Mouse (Mus musculus) myocyte (in vitro differentiated cells): Measurements from ENCODE around the gene S100a6. TPM values are rescaled to one million over a fixed set of nuclear protein-coding genes. Genes with fewer than 3 reads are reported as not detected.

ENCODE experiments used
- H3K27me3 ChIP-seq: one replicate; pipeline ENCODE4 v1.6.1; 2011; ENCODE audit not compliant: control insufficient read depth, insufficient read depth, insufficient read length
- H3K36me3 ChIP-seq: one replicate; pipeline ENCODE4 v1.6.1; 2011; ENCODE audit not compliant: control insufficient read depth, insufficient read depth
- H3K4me2 ChIP-seq: one replicate; pipeline ENCODE4 v1.6.1; 2011; ENCODE audit warnings: low read depth, control low read depth
- H3K4me3 ChIP-seq: one replicate; pipeline ENCODE4 v1.5.1; 2011; ENCODE audit warnings: mild to moderate bottlenecking, control low read depth, moderate library complexity
- H3K79me2 ChIP-seq: one replicate; pipeline ENCODE4 v1.6.1; 2011; ENCODE audit not compliant: control insufficient read depth, insufficient read depth
- H3ac ChIP-seq: one replicate; pipeline ENCODE4 v1.6.1; 2011; ENCODE audit not compliant: control insufficient read depth, insufficient read length
- CEBPB ChIP-seq: IDR thresholded peaks from 2 replicates; pipeline ENCODE4 v1.6.1; 2011; ENCODE audit warnings: mild to moderate bottlenecking, moderate library complexity; ENCODE audit not compliant: poor library complexity, insufficient read depth, severe bottlenecking
- E2F4 ChIP-seq: IDR thresholded peaks from one replicate; pipeline ENCODE4 v1.6.1; 2011; ENCODE audit warnings: mild to moderate bottlenecking, control low read depth, moderate library complexity; ENCODE audit not compliant: insufficient read depth
- MAX ChIP-seq: IDR thresholded peaks from one replicate; pipeline ENCODE4 v1.6.1; 2011; ENCODE audit warnings: low read depth, mild to moderate bottlenecking, control low read depth
- MYOD1 ChIP-seq, 3 experiments: IDR thresholded peaks; one replicate each; pipeline ENCODE4 v1.6.1; 2011; ENCODE audit warnings: control low read depth in 2 of 3, low read depth in 2 of 3, mild to moderate bottlenecking in 2 of 3, moderate library complexity in 1 of 3; ENCODE audit not compliant: insufficient read length in 2 of 3, control insufficient read depth in 1 of 3
- MYOG ChIP-seq, 3 experiments: IDR thresholded peaks; one replicate each; pipeline ENCODE4 v1.6.1; 2011; ENCODE audit warnings: control low read depth in 2 of 3, low read depth in 2 of 3, mild to moderate bottlenecking in 2 of 3; ENCODE audit not compliant: insufficient read length in 2 of 3, control insufficient read depth in 1 of 3, insufficient read depth in 1 of 3
- POLR2A ChIP-seq: IDR thresholded peaks from one replicate; pipeline ENCODE4 v1.6.1; 2011; ENCODE audit warnings: low read depth, mild to moderate bottlenecking, control low read depth, moderate library complexity; ENCODE audit not compliant: insufficient read length
- POLR2AphosphoS2 ChIP-seq: IDR thresholded peaks from one replicate; pipeline ENCODE4 v1.6.1; 2011; ENCODE audit warnings: low read depth, control low read depth; ENCODE audit not compliant: insufficient read length
- REST ChIP-seq: IDR thresholded peaks from one replicate; pipeline ENCODE4 v1.6.1; 2011; ENCODE audit warnings: mild to moderate bottlenecking, control low read depth, moderate library complexity; ENCODE audit not compliant: insufficient read depth, insufficient read length
- SRF ChIP-seq: IDR thresholded peaks from one replicate; pipeline ENCODE4 v1.6.1; 2011; ENCODE audit warnings: low read depth; ENCODE audit not compliant: control insufficient read depth, insufficient read length
- TCF12 ChIP-seq: IDR thresholded peaks from one replicate; pipeline ENCODE4 v1.6.1; 2011; ENCODE audit warnings: mild to moderate bottlenecking, control low read depth; ENCODE audit not compliant: poor library complexity, insufficient read depth, severe bottlenecking
- TCF3 ChIP-seq: IDR thresholded peaks from one replicate; pipeline ENCODE4 v1.6.1; 2011; ENCODE audit warnings: low read depth, control low read depth; ENCODE audit not compliant: insufficient read length
- USF1 ChIP-seq: IDR thresholded peaks from one replicate; pipeline ENCODE4 v1.6.1; 2011; ENCODE audit warnings: low read depth, mild to moderate bottlenecking, control low read depth, moderate library complexity
- polyA plus RNA-seq: library from polyadenylated mRNA; unstranded; fragments of >200 nt; fragmentation: generic; extraction: Trizol; gene quantifications from one replicate; pipeline ENCODE4 v1.2.1, GENCODE M21; 2012; ENCODE audit warnings: missing spikeins

S100a6 gene
- polyA plus RNA-seq, result 2,472 TPM

DNA sequence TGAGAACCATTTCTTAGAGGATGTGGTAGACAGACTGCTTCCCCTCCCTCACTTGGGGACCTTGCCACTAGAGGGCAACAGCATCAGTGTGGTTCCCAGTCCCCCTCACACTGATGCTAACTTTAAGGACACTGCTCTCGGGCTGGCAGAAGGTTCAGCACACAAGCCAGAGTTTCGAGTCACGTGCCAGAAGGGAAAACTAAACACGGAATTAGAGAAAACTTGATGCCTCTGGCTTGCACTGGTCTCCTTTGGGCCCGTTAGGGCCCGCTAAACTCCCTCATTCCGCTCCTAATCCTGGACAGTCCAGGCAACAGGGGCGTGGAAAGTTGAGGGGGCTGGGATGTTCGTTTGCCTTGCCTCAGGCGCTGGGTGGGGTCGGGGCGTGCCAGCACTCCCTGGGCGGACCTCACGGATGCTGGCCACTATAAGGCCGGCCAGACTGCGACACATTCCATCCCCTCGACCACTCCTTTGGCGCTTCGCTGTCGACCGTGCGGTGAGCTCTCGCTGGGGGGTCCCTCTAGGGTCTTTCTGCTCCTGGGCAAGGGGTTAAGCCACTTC lies at the start of gene S100a6:
TSS of gene S100a6 (plus strand) at position 155 of the 564 bp plus-strand sequence.
- H3K4me2 ChIP-seq, result peak within 1 kb of the TSS; percentile 90
- no peak for TF ChIP-seq CEBPB
- TF ChIP-seq POLR2A, result peak; percentile 100
- peak; percentile 62 for TF ChIP-seq USF1
- TF ChIP-seq MYOG (IDR thresholded peaks at IDR 0.05; ENCODE audit: control insufficient read depth in 1 of 3, insufficient read depth in 1 of 3, insufficient read length in 2 of 3, low read depth in 2 of 3), result peak in 1 of 3 experiments; percentile 29
- no peak for TF ChIP-seq REST
- TF ChIP-seq POLR2AphosphoS2, result peak; percentile 99
- no peak for TF ChIP-seq MAX
- no peak for TF ChIP-seq SRF
- peak in 1 of 3 experiments; percentile 22 for TF ChIP-seq MYOD1 (IDR thresholded peaks at IDR 0.05; ENCODE audit: control insufficient read depth in 1 of 3, insufficient read length in 2 of 3, low read depth in 2 of 3)
- H3K4me3 ChIP-seq, result peak within 1 kb of the TSS; percentile 99
- peaks cover 37% of the 10 kb centered on the region for H3K36me3 ChIP-seq
- peaks cover 29% of the 10 kb centered on the region for H3K79me2 ChIP-seq
- H3ac ChIP-seq, result peak within 1 kb of the TSS; percentile 30
- no peaks in the 10 kb centered on the region for H3K27me3 ChIP-seq

DNA sequence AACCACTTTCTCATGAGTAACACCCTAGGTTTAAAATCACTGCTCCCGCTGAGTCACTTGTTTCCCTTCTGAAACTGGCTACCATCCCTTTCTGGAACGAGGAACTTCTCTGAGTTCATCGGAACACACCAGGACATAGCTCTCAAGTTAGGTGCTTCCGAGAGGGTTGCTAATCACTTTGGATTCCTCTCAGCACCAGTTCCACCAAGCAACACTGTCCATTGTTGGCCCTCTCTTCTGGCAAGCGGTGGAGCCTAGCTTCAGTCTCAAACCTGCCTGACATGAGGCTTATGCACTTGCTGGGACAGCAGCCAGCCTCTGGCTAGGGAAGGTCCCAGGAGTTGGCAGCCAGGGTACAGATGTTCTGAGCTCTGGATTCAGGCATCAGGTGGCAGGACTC lies 38.0 kb upstream of the S100a6 start:
- Histone ChIP-seq H3ac (no peak overlapping the region), H3K79me2 (no peaks in the 10 kb centered on the region), H3K27me3 (no peaks in the 10 kb centered on the region), H3K36me3 (no peaks in the 10 kb centered on the region), H3K4me2 (peak overlapping the region; percentile 63), H3K4me3 (no peak overlapping the region)
- TF ChIP-seq TCF12, result no peak

DNA sequence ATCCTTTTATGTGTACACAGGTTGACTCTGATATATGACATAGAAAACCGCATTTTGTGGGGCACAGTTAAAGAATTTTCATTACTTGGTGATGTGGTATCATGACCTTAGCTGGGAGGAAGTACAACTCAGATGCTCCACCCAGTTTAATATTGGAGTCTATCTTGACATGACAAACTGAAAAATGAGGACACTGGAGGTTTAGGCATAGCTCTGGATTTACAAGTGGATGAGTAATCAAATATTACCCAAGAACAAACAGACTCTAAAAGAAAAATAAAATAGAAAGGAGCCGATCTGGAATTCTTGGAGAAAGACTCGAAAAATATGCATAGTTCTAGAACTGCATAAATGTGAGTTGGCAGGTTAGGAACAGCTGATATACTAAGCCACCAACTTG lies 37.4 kb upstream of the S100a6 start:
- H3K79me2 ChIP-seq, result no peaks in the 10 kb centered on the region
- no peaks in the 10 kb centered on the region for H3K27me3 ChIP-seq
- no peak for TF ChIP-seq MYOG (IDR thresholded peaks at IDR 0.05; ENCODE audit: control insufficient read depth in 1 of 3, insufficient read depth in 1 of 3, insufficient read length in 2 of 3, low read depth in 2 of 3)
- TF ChIP-seq CEBPB, result peak; percentile 50; the same call in 1 of the 2 replicates
- peak overlapping the region; percentile 63 for H3K4me2 ChIP-seq
- no peaks in the 10 kb centered on the region for H3K36me3 ChIP-seq
- H3ac ChIP-seq, result no peak overlapping the region
- H3K4me3 ChIP-seq, result no peak overlapping the region

DNA sequence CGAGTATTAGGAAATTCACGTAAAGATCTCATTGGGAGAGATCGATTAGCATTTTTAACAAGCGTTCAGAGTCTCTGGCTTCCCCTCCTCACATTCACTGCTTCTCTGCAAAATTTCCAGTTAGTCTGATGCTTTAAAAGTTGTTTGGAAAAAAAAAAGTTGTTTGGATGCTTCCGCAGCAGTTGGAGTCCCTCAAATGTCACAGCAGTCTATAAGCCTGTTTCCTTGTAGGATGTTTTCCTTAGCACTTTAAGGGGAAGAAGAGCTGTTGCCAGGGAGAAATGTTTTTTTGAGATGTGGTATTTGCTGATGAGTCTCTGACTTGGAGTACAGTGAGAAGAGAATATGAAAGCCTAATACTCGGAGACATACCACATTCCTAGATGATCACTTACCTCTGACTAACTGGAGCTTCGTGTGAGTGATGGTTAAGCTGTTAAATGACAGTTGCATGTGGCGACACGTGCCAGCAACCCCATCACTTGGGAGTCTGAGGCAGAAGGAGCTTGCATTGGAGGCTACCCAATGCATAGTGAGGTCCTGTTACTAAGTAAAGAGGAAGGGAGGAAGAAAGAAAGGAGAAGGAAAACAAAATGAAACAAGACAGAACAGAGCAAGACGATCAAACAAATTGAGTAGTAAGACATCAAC lies 36.2 kb upstream of the S100a6 start:
- no peaks in the 10 kb centered on the region for H3K36me3 ChIP-seq
- TF ChIP-seq CEBPB (no peak), REST (no peak), POLR2A (no peak), POLR2AphosphoS2 (no peak), TCF3 (no peak), MYOG (IDR thresholded peaks at IDR 0.05; ENCODE audit: control insufficient read depth in 1 of 3, insufficient read depth in 1 of 3, insufficient read length in 2 of 3, low read depth in 2 of 3) (no peak), TCF12 (no peak), SRF (no peak), USF1 (no peak), MAX (no peak)
- H3K4me2 ChIP-seq, result peak overlapping the region; percentile 3
- H3ac ChIP-seq, result no peak overlapping the region
- H3K79me2 ChIP-seq, result no peaks in the 10 kb centered on the region
- no peaks in the 10 kb centered on the region for H3K27me3 ChIP-seq
- H3K4me3 ChIP-seq, result no peak overlapping the region

DNA sequence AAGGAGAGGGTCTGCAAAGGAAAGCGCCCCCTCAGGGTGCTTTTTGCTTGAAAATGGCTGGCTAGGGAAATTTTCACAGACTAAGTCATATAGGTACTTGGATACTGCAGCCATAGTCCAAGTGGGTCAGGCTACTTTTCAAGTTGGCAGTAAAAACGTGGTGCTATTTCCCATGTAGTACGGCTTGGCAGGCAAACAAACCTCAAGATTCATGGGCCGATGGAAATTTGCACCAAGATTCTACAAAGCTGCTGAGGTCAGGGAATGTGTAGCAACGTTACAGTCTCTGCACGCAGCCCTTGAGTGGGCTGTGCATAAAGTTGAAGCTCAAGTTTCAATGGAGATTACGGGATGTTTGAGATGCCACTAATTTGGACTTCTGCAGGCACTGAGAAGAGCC lies 33.2 kb upstream of the S100a6 start:
- TF ChIP-seq TCF12, result no peak
- no peak for TF ChIP-seq E2F4
- Histone ChIP-seq H3K36me3 (no peaks in the 10 kb centered on the region), H3K4me2 (no peak overlapping the region), H3ac (no peak overlapping the region), H3K27me3 (no peaks in the 10 kb centered on the region), H3K4me3 (no peak overlapping the region), H3K79me2 (no peaks in the 10 kb centered on the region)

DNA sequence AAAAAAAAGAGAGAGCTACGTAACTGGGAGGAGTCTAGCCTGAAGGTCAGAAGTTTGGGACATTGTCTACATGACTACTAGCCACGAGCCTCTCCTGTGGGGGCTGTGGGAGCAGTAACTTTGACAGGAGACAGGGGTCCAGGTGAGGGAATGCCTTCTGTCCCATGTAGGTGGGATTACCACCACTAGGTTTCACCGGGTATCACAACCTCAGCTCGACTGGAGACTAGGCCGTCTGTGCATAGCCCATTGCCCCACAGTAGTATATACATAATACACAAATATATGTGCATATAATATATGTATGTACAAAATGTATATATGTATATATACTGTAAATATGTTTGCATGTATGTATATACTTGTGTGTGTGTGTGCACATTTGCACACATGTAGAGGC lies 31.5 kb upstream of the S100a6 start:
- H3K27me3 ChIP-seq, result no peaks in the 10 kb centered on the region
- no peak overlapping the region for H3K4me3 ChIP-seq
- H3K79me2 ChIP-seq, result no peaks in the 10 kb centered on the region
- H3K4me2 ChIP-seq, result no peak overlapping the region
- H3ac ChIP-seq, result no peak overlapping the region
- no peak for TF ChIP-seq MYOG (IDR thresholded peaks at IDR 0.05; ENCODE audit: control insufficient read depth in 1 of 3, insufficient read depth in 1 of 3, insufficient read length in 2 of 3, low read depth in 2 of 3)
- TF ChIP-seq POLR2AphosphoS2, result no peak
- no peak for TF ChIP-seq CEBPB
- no peak for TF ChIP-seq E2F4
- TF ChIP-seq POLR2A, result no peak
- no peak for TF ChIP-seq REST
- TF ChIP-seq MYOD1 (IDR thresholded peaks at IDR 0.05; ENCODE audit: control insufficient read depth in 1 of 3, insufficient read length in 2 of 3, low read depth in 2 of 3), result no peak
- TF ChIP-seq SRF, result no peak
- TF ChIP-seq USF1, result no peak
- no peak for TF ChIP-seq TCF12
- TF ChIP-seq MAX, result no peak
- no peak for TF ChIP-seq TCF3
- no peaks in the 10 kb centered on the region for H3K36me3 ChIP-seq
